Mouse (Mus musculus) splenic B cell, adult 2 months (primary cell): Measurements from ENCODE around the gene Fa2h.

Experiments
- DNase-seq: peaks from one replicate; pipeline ENCODE4 v3.0.0-alpha.2; 2011; ENCODE audit warnings: low read depth, low spot score
- H3K27me3 ChIP-seq: 2 replicates; pipeline ENCODE4 v1.6.1; 2012; ENCODE audit warnings: mild to moderate bottlenecking, low read length, moderate library complexity, mixed read lengths; ENCODE audit not compliant: control insufficient read depth, poor library complexity, insufficient read depth, severe bottlenecking
- H3K36me3 ChIP-seq: 2 replicates; pipeline ENCODE4 v1.6.1; 2012; ENCODE audit warnings: mild to moderate bottlenecking, low read length, moderate library complexity, mixed read lengths; ENCODE audit not compliant: control insufficient read depth, poor library complexity, insufficient read depth, severe bottlenecking

The Fa2h gene

GRCm38 (mm10) chr8:111393391-111394363, at the start of gene Fa2h:
TSS of gene Fa2h (minus strand) at chr8:111393824.
- Histone ChIP-seq H3K27me3 (0 out of 2 replicates have a peak, but pooled peaks cover 3% of the 10 kb centered on the region), H3K36me3 (no peaks in the 10 kb centered on the region)
- DNase-seq: peak; percentile 45

GRCm38 (mm10) chr8:111439189-111439588, 45.6 kb upstream of the Fa2h start:
- no peaks in the 10 kb centered on the region for H3K27me3 ChIP-seq

GRCm38 (mm10) chr8:111435071-111435828, 41.6 kb upstream of the Fa2h start:
- Histone ChIP-seq H3K27me3 (no peaks in the 10 kb centered on the region), H3K36me3 (no peaks in the 10 kb centered on the region)
- DNase-seq: peak; percentile 15

More at GRCm38 (mm10) chr8:111439189-111439588, 45.6 kb upstream of the Fa2h start:
- no peaks in the 10 kb centered on the region for H3K36me3 ChIP-seq
- DNase-seq: peak; percentile 61

GRCm38 (mm10) chr8:111424646-111425045, 31.0 kb upstream of the Fa2h start:
- no peaks in the 10 kb centered on the region for H3K36me3 ChIP-seq
- no peak for DNase-seq
- H3K27me3 ChIP-seq: no peaks in the 10 kb centered on the region

GRCm38 (mm10) chr8:111424181-111424580, 30.6 kb upstream of the Fa2h start:
- H3K27me3 ChIP-seq: no peaks in the 10 kb centered on the region
- H3K36me3 ChIP-seq: no peaks in the 10 kb centered on the region
- DNase-seq: no peak

GRCm38 (mm10) chr8:111422614-111423013, 29.0 kb upstream of the Fa2h start:
- Histone ChIP-seq H3K36me3 (no peaks in the 10 kb centered on the region), H3K27me3 (no peaks in the 10 kb centered on the region)
- DNase-seq: no peak

GRCm38 (mm10) chr8:111419171-111419570, 25.5 kb upstream of the Fa2h start:
- H3K27me3 ChIP-seq: no peaks in the 10 kb centered on the region
- no peak for DNase-seq
- H3K36me3 ChIP-seq: no peaks in the 10 kb centered on the region

- H3K36me3 ChIP-seq: no peaks in the 10 kb centered on the region
- H3K27me3 ChIP-seq: no peaks in the 10 kb centered on the region
- DNase-seq: peak; percentile 49
Measured at GRCm38 (mm10) chr8:111418601-111419000, 25.0 kb upstream of the Fa2h start.

- peak; percentile 15 for DNase-seq
- no peaks in the 10 kb centered on the region for H3K36me3 ChIP-seq
- no peaks in the 10 kb centered on the region for H3K27me3 ChIP-seq
Measured at GRCm38 (mm10) chr8:111417222-111417621, 23.6 kb upstream of the Fa2h start.

- DNase-seq: peak; percentile 23
- Histone ChIP-seq H3K36me3 (no peaks in the 10 kb centered on the region), H3K27me3 (no peaks in the 10 kb centered on the region)
Measured at GRCm38 (mm10) chr8:111403391-111403790, 9.8 kb upstream of the Fa2h start.

GRCm38 (mm10) chr8:111391268-111391667, 2.4 kb downstream of the Fa2h start:
- Histone ChIP-seq H3K36me3 (no peaks in the 10 kb centered on the region), H3K27me3 (0 out of 2 replicates have a peak, but pooled peaks cover 3% of the 10 kb centered on the region)
- no peak for DNase-seq

GRCm38 (mm10) chr8:111390837-111391236, 2.8 kb downstream of the Fa2h start:
- Histone ChIP-seq H3K36me3 (no peaks in the 10 kb centered on the region), H3K27me3 (0 out of 2 replicates have a peak, but pooled peaks cover 3% of the 10 kb centered on the region)
- DNase-seq: no peak

GRCm38 (mm10) chr8:111389581-111389980, 4.0 kb downstream of the Fa2h start:
- no peaks in the 10 kb centered on the region for H3K36me3 ChIP-seq
- DNase-seq: no peak
- 0 out of 2 replicates have a peak, but pooled peaks cover 3% of the 10 kb centered on the region for H3K27me3 ChIP-seq

- no peak for DNase-seq
- no peaks in the 10 kb centered on the region for H3K36me3 ChIP-seq
- no peaks in the 10 kb centered on the region for H3K27me3 ChIP-seq
Measured at GRCm38 (mm10) chr8:111385915-111386314, 7.7 kb downstream of the Fa2h start.

GRCm38 (mm10) chr8:111384628-111385027, 9.0 kb downstream of the Fa2h start:
- no peaks in the 10 kb centered on the region for H3K36me3 ChIP-seq
- H3K27me3 ChIP-seq: no peaks in the 10 kb centered on the region
- no peak for DNase-seq
